Mouse (Mus musculus): ENCODE measurements around the gene Slc38a6.

DNA sequence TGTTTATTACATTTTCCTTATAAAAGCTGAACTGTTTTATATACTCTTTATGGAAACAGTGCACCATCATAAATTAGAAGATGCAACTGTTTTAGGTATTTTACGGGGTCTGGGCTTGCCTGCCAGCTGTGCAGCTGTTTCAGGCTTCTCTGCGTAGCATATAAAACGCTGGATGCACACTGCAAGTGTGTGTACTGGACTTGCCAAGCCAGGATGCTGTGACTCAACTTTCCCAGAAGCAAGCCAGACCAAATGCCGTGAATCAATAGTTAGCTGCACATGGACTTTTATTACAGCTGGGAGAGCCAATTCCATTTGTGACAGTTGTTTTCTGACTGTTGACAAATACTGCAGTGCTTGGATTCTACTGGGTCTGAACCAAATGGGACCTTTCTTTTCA, 16.6 kb upstream of the Slc38a6 start:
- TF ChIP-seq CTCF (IDR thresholded peaks at IDR 0.05; ENCODE audit: low read depth) (no peak), EP300 (optimal IDR thresholded peaks at IDR 0.05) (no peak)

All from stomach, postnatal 0 days (tissue).